Mouse (Mus musculus) intestine, postnatal 0 days (tissue): ENCODE measurements around the gene Lrg1. TPM values are rescaled to one million over a fixed set of nuclear protein-coding genes. Genes with fewer than 3 reads are reported as not detected.

Experiments used
- ATAC-seq: fragments of 200-750 bp; cut with Nextera tagmentation; 2 replicates; pipeline ENCODE4 v1.8.0; 2017; ENCODE audit warnings: mild to moderate bottlenecking, moderate TSS enrichment, moderate library complexity
- H3K27ac ChIP-seq: fragments of 300-500 bp; sonication (generic); 2 replicates; pipeline ENCODE4 v1.5.1; 2014; ENCODE audit warnings: mild to moderate bottlenecking, low read depth, low read length, moderate library complexity
- H3K27me3 ChIP-seq: fragments of 300-500 bp; sonication (generic); replicated peaks from 2 replicates; pipeline ENCODE4 v1.6.1; 2014; ENCODE audit warnings: low read length, mixed read lengths; ENCODE audit not compliant: control insufficient read depth, insufficient read depth
- H3K36me3 ChIP-seq: fragments of 300-500 bp; sonication (generic); 2 replicates; pipeline ENCODE4 v1.6.1; 2014; ENCODE audit warnings: mild to moderate bottlenecking, moderate library complexity; ENCODE audit not compliant: control insufficient read depth, insufficient read depth
- H3K4me1 ChIP-seq: fragments of 300-500 bp; sonication (generic); replicated peaks from 2 replicates; pipeline ENCODE4 v1.6.1; 2014; ENCODE audit warnings: antibody characterized with exemption, low read length, mixed read lengths; ENCODE audit not compliant: control insufficient read depth, insufficient read depth
- H3K4me2 ChIP-seq: fragments of 300-500 bp; sonication (generic); replicated peaks from 2 replicates; pipeline ENCODE4 v1.6.1; 2014; ENCODE audit warnings: low read depth, mild to moderate bottlenecking, moderate library complexity
- H3K4me3 ChIP-seq: fragments of 300-500 bp; sonication (generic); 2 replicates; pipeline ENCODE4 v1.5.1; 2014; ENCODE audit warnings: low read depth, low read length
- H3K9ac ChIP-seq: fragments of 300-500 bp; sonication (generic); 2 replicates; pipeline ENCODE4 v1.6.1; 2014; ENCODE audit warnings: mild to moderate bottlenecking, low read depth, low read length
- H3K9me3 ChIP-seq: fragments of 300-500 bp; sonication (generic); 2 replicates; pipeline ENCODE4 v1.6.1; 2016; ENCODE audit warnings: mixed run types; ENCODE audit not compliant: control insufficient read depth
- CTCF ChIP-seq: sonication (generic); IDR thresholded peaks from 2 replicates; pipeline ENCODE4 v1.5.1; 2016; ENCODE audit warnings: low read depth, mild to moderate bottlenecking, control low read depth, antibody characterized with exemption, moderate library complexity
- WGBS: fragments of 180-500 bp; shearing (Covaris S2); extraction: QIAGEN DNeasy Blood & Tissue Kit; methylation state at CpG from one replicate; pipeline ENCODE4 v1.1.7; 2014; 5-methylcytosine and 5-hydroxymethylcytosine counted together
- polyA plus RNA-seq: library from polyadenylated mRNA; unstranded; fragments of >200 nt; fragmentation: Nextera tagmentation; extraction: Ambion mirVana; gene quantifications from 2 replicates; pipeline ENCODE4 v1.2.1, GENCODE M21; 2015

Lrg1 gene
- polyA plus RNA-seq, 1 experiment from 2014 or later = 3.6 TPM

GRCm38 (mm10) chr17:56148280-56148679 lies 26.5 kb upstream of the Lrg1 start:
- H3K4me2 ChIP-seq = peak overlapping the region; percentile 30
- ATAC-seq = no peak
- TF ChIP-seq CTCF = no peak
- H3K9me3 ChIP-seq = no peaks in the 10 kb centered on the region
- no peak overlapping the region for H3K4me3 ChIP-seq
- H3K36me3 ChIP-seq = no peaks in the 10 kb centered on the region
- no peak overlapping the region for H3K9ac ChIP-seq
- no peaks in the 10 kb centered on the region; the same call in 1 of the 2 replicates for H3K4me1 ChIP-seq
- 25% methylated on average over 9 of the region's 9 CpGs for WGBS
- H3K27me3 ChIP-seq = peaks cover 42% of the 10 kb centered on the region
- no peak overlapping the region for H3K27ac ChIP-seq

- TF ChIP-seq CTCF = no peak
- WGBS = 71% methylated on average over 12 of the region's 12 CpGs
- no peak for ATAC-seq
- H3K4me1 ChIP-seq = no peaks in the 10 kb centered on the region; the same call in 1 of the 2 replicates
- H3K27ac ChIP-seq = no peak overlapping the region
- peaks cover 47% of the 10 kb centered on the region for H3K27me3 ChIP-seq
- no peaks in the 10 kb centered on the region for H3K36me3 ChIP-seq
- no peak overlapping the region for H3K4me3 ChIP-seq
- no peaks in the 10 kb centered on the region for H3K9me3 ChIP-seq
- H3K9ac ChIP-seq = no peak overlapping the region
- H3K4me2 ChIP-seq = no peak overlapping the region
Measured at GRCm38 (mm10) chr17:56147420-56147819, 25.6 kb upstream of the Lrg1 start.

GRCm38 (mm10) chr17:56146131-56146530 lies 24.3 kb upstream of the Lrg1 start:
- H3K4me3 ChIP-seq = no peak overlapping the region
- 25% methylated on average over 9 of the region's 9 CpGs for WGBS
- H3K9me3 ChIP-seq = no peaks in the 10 kb centered on the region
- H3K9ac ChIP-seq = no peak overlapping the region
- no peak for ATAC-seq
- no peak for TF ChIP-seq CTCF
- peaks cover 5% of the 10 kb centered on the region for H3K4me1 ChIP-seq
- H3K27ac ChIP-seq = no peak overlapping the region
- H3K4me2 ChIP-seq = no peak overlapping the region
- H3K36me3 ChIP-seq = no peaks in the 10 kb centered on the region
- peaks cover 60% of the 10 kb centered on the region for H3K27me3 ChIP-seq

- Histone ChIP-seq H3K27me3 (peaks cover 73% of the 10 kb centered on the region), H3K36me3 (no peaks in the 10 kb centered on the region), H3K9ac (no peak overlapping the region), H3K9me3 (no peaks in the 10 kb centered on the region), H3K4me1 (peaks cover 5% of the 10 kb centered on the region), H3K4me3 (no peak overlapping the region), H3K4me2 (no peak overlapping the region), H3K27ac (no peak overlapping the region)
- TF ChIP-seq CTCF = no peak
- WGBS = 68% methylated on average over 9 of the region's 9 CpGs
- no peak for ATAC-seq
Measured at GRCm38 (mm10) chr17:56144546-56144945, 22.7 kb upstream of the Lrg1 start.

GRCm38 (mm10) chr17:56141702-56142605 lies 20.2 kb upstream of the Lrg1 start:
- no peak for ATAC-seq
- H3K9ac ChIP-seq = no peak overlapping the region
- peaks cover 64% of the 10 kb centered on the region for H3K27me3 ChIP-seq

GRCm38 (mm10) chr17:56139858-56140595 lies 18.2 kb upstream of the Lrg1 start, which contains the start of gene Sema6b:
Sema6b (minus strand) TSS chr17:56140343.
- no peaks in the 10 kb centered on the region for H3K9me3 ChIP-seq
- TF ChIP-seq CTCF = peak; percentile 14; the same call in 1 of the 2 replicates
- no peak for ATAC-seq
- H3K4me2 ChIP-seq = peak within 1 kb of the TSS; percentile 85
- no peak within 1 kb of the TSS for H3K27ac ChIP-seq
- H3K36me3 ChIP-seq = no peaks in the 10 kb centered on the region
- peaks cover 64% of the 10 kb centered on the region for H3K27me3 ChIP-seq
- WGBS = 2% methylated on average over 77 of the region's 79 CpGs
- 0 out of 2 replicates have a peak within 1 kb of the TSS, but pooled peaks have one; percentile 11 for H3K9ac ChIP-seq
- H3K4me3 ChIP-seq = peak within 1 kb of the TSS; percentile 56
- peaks cover 5% of the 10 kb centered on the region; the same call in 1 of the 2 replicates for H3K4me1 ChIP-seq

More at GRCm38 (mm10) chr17:56141702-56142605, 20.2 kb upstream of the Lrg1 start:
- no peaks in the 10 kb centered on the region for H3K36me3 ChIP-seq
- H3K9me3 ChIP-seq = no peaks in the 10 kb centered on the region
- no peak overlapping the region for H3K27ac ChIP-seq
- H3K4me3 ChIP-seq = peak overlapping the region; percentile 27
- peak overlapping the region; percentile 57 for H3K4me2 ChIP-seq
- peaks cover 5% of the 10 kb centered on the region; the same call in 1 of the 2 replicates for H3K4me1 ChIP-seq
- TF ChIP-seq CTCF = no peak
- 1% methylated on average over 44 of the region's 47 CpGs for WGBS
